Mouse (Mus musculus): ENCODE measurements around the gene Gm45062. TPM values are rescaled to one million over a fixed set of nuclear protein-coding genes. Genes with fewer than 3 reads are reported as not detected.

The Gm45062 gene
- polyA plus RNA-seq, 1 experiment from 2014 or later = 5.5 TPM

GRCm38 (mm10) chr6:8551155-8551554 lies 291.9 kb downstream of the Gm45062 start:
- no peak overlapping the region for H3K27ac ChIP-seq (ENCODE audit: low read depth, low read length)
- no peak overlapping the region for H3K4me2 ChIP-seq (replicated peaks; ENCODE audit: low read depth, low read length)
- no peak overlapping the region for H3K4me3 ChIP-seq (ENCODE audit: low read length)
- H3K36me3 ChIP-seq (ENCODE audit: control insufficient read depth, insufficient read depth, low read length) = no peaks in the 10 kb centered on the region
- WGBS = 93% methylated on average over 2 of the region's 2 CpGs
- H3K4me1 ChIP-seq (ENCODE audit: control insufficient read depth, insufficient read depth, low read length) = no peaks in the 10 kb centered on the region
- no peak for ATAC-seq (ENCODE audit: low FRiP score, low TSS enrichment)
- no peaks in the 10 kb centered on the region for H3K27me3 ChIP-seq (ENCODE audit: control insufficient read depth, insufficient read depth, low read length)
- H3K9ac ChIP-seq (ENCODE audit: low read depth, low read length) = no peak overlapping the region
- H3K9me3 ChIP-seq (ENCODE audit: control insufficient read depth, low read length) = no peaks in the 10 kb centered on the region

DNA sequence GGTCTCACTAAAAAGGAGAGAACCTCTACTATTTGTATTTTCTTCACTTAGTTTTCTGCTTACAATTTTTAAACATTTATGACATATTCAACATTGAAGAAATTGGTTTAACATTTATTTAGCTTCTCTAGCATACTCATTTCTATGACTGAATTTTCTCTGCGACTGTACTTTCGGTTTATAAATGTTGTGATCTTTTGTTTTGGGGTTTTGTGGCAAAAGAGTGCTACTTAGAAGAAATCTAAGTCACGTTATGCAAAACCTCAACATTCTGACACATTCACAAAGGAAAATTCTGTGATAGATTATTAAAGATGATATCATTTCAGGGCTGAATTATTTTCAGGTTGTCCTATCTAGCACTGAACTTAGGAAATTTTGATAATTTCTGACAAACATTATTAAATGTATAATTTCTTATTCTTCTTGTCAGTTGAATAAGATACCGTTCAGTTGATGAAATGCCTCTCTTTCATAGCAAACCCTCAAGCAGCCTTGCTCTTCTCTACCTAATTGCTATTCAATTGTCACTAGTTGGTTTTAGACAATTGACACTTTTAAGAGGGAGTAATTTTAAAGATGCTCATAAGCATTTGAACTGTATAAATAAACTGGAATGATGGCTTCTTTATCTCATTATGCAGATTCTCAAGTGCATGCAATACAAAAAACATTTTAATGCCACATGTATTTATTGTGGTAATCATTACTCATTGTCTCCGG lies 297.8 kb downstream of the Gm45062 start:
- Histone ChIP-seq H3K36me3 (ENCODE audit: control insufficient read depth, insufficient read depth, low read length) (peaks cover 8% of the 10 kb centered on the region; the same call in 1 of the 2 replicates), H3K4me1 (ENCODE audit: control insufficient read depth, insufficient read depth, low read length) (no peaks in the 10 kb centered on the region), H3K27me3 (ENCODE audit: control insufficient read depth, insufficient read depth, low read length) (no peaks in the 10 kb centered on the region), H3K4me3 (ENCODE audit: low read length) (no peak overlapping the region), H3K4me2 (replicated peaks; ENCODE audit: low read depth, low read length) (no peak overlapping the region), H3K27ac (ENCODE audit: low read depth, low read length) (no peak overlapping the region), H3K9me3 (ENCODE audit: control insufficient read depth, low read length) (no peaks in the 10 kb centered on the region), H3K9ac (ENCODE audit: low read depth, low read length) (no peak overlapping the region)
- ATAC-seq (ENCODE audit: low FRiP score, low TSS enrichment) = no peak
- 95% methylated on average over 5 of the region's 5 CpGs for WGBS

DNA sequence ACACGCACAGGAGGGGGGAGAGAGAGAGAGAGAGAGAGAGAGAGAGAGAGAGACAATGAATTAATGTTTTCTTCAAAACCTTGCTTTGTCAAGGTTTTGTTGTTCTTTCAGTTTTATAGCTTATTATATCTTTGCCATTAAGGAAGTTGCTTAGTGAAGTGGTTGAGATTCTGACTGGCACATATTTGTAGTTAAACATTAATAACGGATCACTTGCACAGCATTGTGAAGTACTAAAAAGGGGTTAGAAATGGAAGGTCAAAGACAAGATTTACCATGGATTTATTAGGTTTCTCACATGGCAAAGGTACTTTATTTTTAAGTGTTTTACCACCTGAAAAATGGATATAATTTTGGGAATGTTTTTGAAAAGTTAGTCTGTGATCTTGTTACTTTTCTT lies 301.4 kb downstream of the Gm45062 start:
- no peak for ATAC-seq (ENCODE audit: low FRiP score, low TSS enrichment)
- H3K4me1 ChIP-seq (ENCODE audit: control insufficient read depth, insufficient read depth, low read length) = no peaks in the 10 kb centered on the region
- H3K27me3 ChIP-seq (ENCODE audit: control insufficient read depth, insufficient read depth, low read length) = no peaks in the 10 kb centered on the region
- WGBS = 85% methylated on average over 2 of the region's 2 CpGs
- H3K36me3 ChIP-seq (ENCODE audit: control insufficient read depth, insufficient read depth, low read length) = peaks cover 8% of the 10 kb centered on the region; the same call in 1 of the 2 replicates
- H3K9ac ChIP-seq (ENCODE audit: low read depth, low read length) = no peak overlapping the region
- no peak overlapping the region for H3K4me3 ChIP-seq (ENCODE audit: low read length)
- no peak overlapping the region for H3K4me2 ChIP-seq (replicated peaks; ENCODE audit: low read depth, low read length)
- no peak overlapping the region for H3K27ac ChIP-seq (ENCODE audit: low read depth, low read length)
- H3K9me3 ChIP-seq (ENCODE audit: control insufficient read depth, low read length) = no peaks in the 10 kb centered on the region

- H3K9ac ChIP-seq (ENCODE audit: low read depth, low read length) = no peak overlapping the region
- no peak overlapping the region for H3K4me2 ChIP-seq (replicated peaks; ENCODE audit: low read depth, low read length)
- H3K27ac ChIP-seq (ENCODE audit: low read depth, low read length) = no peak overlapping the region
- no peak overlapping the region for H3K4me3 ChIP-seq (ENCODE audit: low read length)
- ATAC-seq (ENCODE audit: low FRiP score, low TSS enrichment) = no peak
- H3K9me3 ChIP-seq (ENCODE audit: control insufficient read depth, low read length) = no peaks in the 10 kb centered on the region
- no peaks in the 10 kb centered on the region for H3K36me3 ChIP-seq (ENCODE audit: control insufficient read depth, insufficient read depth, low read length)
- H3K4me1 ChIP-seq (ENCODE audit: control insufficient read depth, insufficient read depth, low read length) = no peaks in the 10 kb centered on the region
- WGBS = 90% methylated on average over 9 of the region's 9 CpGs
- no peaks in the 10 kb centered on the region for H3K27me3 ChIP-seq (ENCODE audit: control insufficient read depth, insufficient read depth, low read length)
These were observed 323.1 kb downstream of the Gm45062 start for GRCm38 (mm10) chr6:8582377-8582776.

DNA sequence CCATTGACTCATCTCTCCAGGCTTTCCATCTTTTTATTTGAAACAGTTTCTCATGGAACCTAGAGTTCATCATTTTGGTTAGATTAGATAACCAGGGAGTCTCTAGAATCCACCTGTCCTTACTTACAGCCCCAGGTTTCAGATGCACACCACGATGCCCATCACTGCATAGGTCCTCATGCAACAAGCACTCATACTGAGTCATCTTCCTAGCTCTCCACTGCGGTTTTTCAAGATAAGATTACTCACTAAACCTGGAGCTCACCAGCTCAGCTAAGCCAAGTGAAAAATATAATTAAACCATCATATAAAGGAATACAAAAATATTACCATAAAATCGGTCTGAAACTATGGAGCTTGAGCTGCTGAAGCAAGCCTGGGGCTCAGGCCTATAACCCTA lies 324.6 kb downstream of the Gm45062 start:
- H3K4me2 ChIP-seq (replicated peaks; ENCODE audit: low read depth, low read length) = no peak overlapping the region
- ATAC-seq (ENCODE audit: low FRiP score, low TSS enrichment) = no peak
- no peaks in the 10 kb centered on the region for H3K27me3 ChIP-seq (ENCODE audit: control insufficient read depth, insufficient read depth, low read length)
- H3K36me3 ChIP-seq (ENCODE audit: control insufficient read depth, insufficient read depth, low read length) = no peaks in the 10 kb centered on the region
- H3K9ac ChIP-seq (ENCODE audit: low read depth, low read length) = no peak overlapping the region
- no peaks in the 10 kb centered on the region for H3K9me3 ChIP-seq (ENCODE audit: control insufficient read depth, low read length)
- H3K27ac ChIP-seq (ENCODE audit: low read depth, low read length) = no peak overlapping the region
- no peak overlapping the region for H3K4me3 ChIP-seq (ENCODE audit: low read length)
- H3K4me1 ChIP-seq (ENCODE audit: control insufficient read depth, insufficient read depth, low read length) = no peaks in the 10 kb centered on the region
- WGBS = 89% methylated on average over 3 of the region's 3 CpGs

DNA sequence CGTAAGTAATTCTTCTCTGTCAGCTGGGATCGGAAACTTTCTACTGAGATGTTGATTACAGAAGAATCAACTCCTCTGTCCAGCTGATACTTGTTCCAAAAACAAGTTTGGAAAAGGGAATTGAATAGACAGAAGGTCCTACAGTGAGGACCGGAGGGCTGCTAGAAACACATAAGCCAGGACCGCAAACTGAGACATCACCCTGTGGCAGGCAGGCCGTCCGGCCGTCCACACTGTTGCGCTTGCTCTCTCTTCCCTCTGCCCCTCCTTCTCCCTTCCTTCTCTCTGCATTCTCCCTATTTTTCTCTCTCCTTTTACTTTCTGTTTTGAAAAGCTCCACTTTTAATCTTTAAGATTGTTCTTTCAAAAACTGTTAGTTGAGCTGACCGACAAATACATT lies 332.4 kb downstream of the Gm45062 start:
- no peaks in the 10 kb centered on the region for H3K27me3 ChIP-seq (ENCODE audit: control insufficient read depth, insufficient read depth, low read length)
- H3K36me3 ChIP-seq (ENCODE audit: control insufficient read depth, insufficient read depth, low read length) = no peaks in the 10 kb centered on the region; the same call in 1 of the 2 replicates
- no peak overlapping the region for H3K9ac ChIP-seq (ENCODE audit: low read depth, low read length)
- H3K9me3 ChIP-seq (ENCODE audit: control insufficient read depth, low read length) = no peaks in the 10 kb centered on the region
- 80% methylated on average over 9 of the region's 9 CpGs for WGBS
- no peaks in the 10 kb centered on the region for H3K4me1 ChIP-seq (ENCODE audit: control insufficient read depth, insufficient read depth, low read length)
- H3K27ac ChIP-seq (ENCODE audit: low read depth, low read length) = no peak overlapping the region
- H3K4me3 ChIP-seq (ENCODE audit: low read length) = no peak overlapping the region
- H3K4me2 ChIP-seq (replicated peaks; ENCODE audit: low read depth, low read length) = no peak overlapping the region
- ATAC-seq (ENCODE audit: low FRiP score, low TSS enrichment) = no peak

- H3K36me3 ChIP-seq (ENCODE audit: control insufficient read depth, insufficient read depth, low read length) = no peaks in the 10 kb centered on the region
- 76% methylated on average over 2 of the region's 2 CpGs for WGBS
- no peak overlapping the region for H3K4me2 ChIP-seq (replicated peaks; ENCODE audit: low read depth, low read length)
- no peak overlapping the region for H3K27ac ChIP-seq (ENCODE audit: low read depth, low read length)
- H3K4me3 ChIP-seq (ENCODE audit: low read length) = no peak overlapping the region
- no peaks in the 10 kb centered on the region for H3K4me1 ChIP-seq (ENCODE audit: control insufficient read depth, insufficient read depth, low read length)
- H3K9me3 ChIP-seq (ENCODE audit: control insufficient read depth, low read length) = 0 out of 2 replicates have a peak, but pooled peaks cover 3% of the 10 kb centered on the region
- no peak for ATAC-seq (ENCODE audit: low FRiP score, low TSS enrichment)
- H3K9ac ChIP-seq (ENCODE audit: low read depth, low read length) = no peak overlapping the region
- H3K27me3 ChIP-seq (ENCODE audit: control insufficient read depth, insufficient read depth, low read length) = no peaks in the 10 kb centered on the region
These were observed 358.1 kb downstream of the Gm45062 start for GRCm38 (mm10) chr6:8617369-8617768.

DNA sequence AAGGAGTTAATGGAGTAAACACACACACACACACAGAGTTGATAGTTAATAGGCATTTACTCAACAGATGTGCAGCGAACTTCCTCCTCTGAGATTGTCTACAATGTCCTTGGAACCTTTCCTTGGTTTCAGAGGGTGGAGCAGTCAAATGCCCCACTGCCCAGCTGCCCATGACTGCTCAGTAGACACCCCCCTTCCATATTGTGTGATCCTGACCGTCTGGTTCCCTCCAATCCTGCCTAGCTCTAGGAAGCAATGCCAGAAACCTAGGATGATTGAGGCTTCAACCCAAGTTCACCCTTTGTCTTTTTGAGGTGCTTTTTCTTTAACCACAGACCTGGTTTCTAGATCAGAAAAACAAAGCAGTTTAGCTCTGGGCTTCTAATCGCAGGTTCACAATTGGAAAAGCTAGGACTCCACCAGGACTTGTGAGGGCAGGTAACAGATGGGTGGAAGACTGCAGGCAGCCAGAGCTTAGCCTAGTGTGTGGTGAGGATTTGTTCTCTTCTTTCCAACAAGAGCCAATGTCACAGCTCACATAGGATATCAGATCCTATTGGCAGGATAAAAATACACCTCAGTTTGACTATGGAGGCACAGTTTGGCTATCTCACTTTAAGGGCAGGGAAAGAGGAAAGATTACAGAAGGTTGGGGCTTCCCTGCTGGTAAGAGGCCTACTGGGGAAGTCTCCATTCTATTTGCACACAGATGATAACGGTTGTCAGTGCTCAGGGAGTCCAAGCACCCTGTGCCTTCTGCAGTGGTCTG lies 360.5 kb downstream of the Gm45062 start:
- WGBS = 78% methylated on average over 4 of the region's 4 CpGs
- H3K36me3 ChIP-seq (ENCODE audit: control insufficient read depth, insufficient read depth, low read length) = no peaks in the 10 kb centered on the region
- H3K4me3 ChIP-seq (ENCODE audit: low read length) = no peak overlapping the region
- H3K27ac ChIP-seq (ENCODE audit: low read depth, low read length) = no peak overlapping the region
- ATAC-seq (ENCODE audit: low FRiP score, low TSS enrichment) = no peak
- H3K4me2 ChIP-seq (replicated peaks; ENCODE audit: low read depth, low read length) = no peak overlapping the region
- H3K9ac ChIP-seq (ENCODE audit: low read depth, low read length) = no peak overlapping the region
- 0 out of 2 replicates have a peak, but pooled peaks cover 3% of the 10 kb centered on the region for H3K9me3 ChIP-seq (ENCODE audit: control insufficient read depth, low read length)
- no peaks in the 10 kb centered on the region for H3K27me3 ChIP-seq (ENCODE audit: control insufficient read depth, insufficient read depth, low read length)
- H3K4me1 ChIP-seq (ENCODE audit: control insufficient read depth, insufficient read depth, low read length) = no peaks in the 10 kb centered on the region

- H3K27me3 ChIP-seq (ENCODE audit: control insufficient read depth, insufficient read depth, low read length) = no peaks in the 10 kb centered on the region
- no peaks in the 10 kb centered on the region for H3K36me3 ChIP-seq (ENCODE audit: control insufficient read depth, insufficient read depth, low read length)
- no peak overlapping the region for H3K9ac ChIP-seq (ENCODE audit: low read depth, low read length)
- H3K4me2 ChIP-seq (replicated peaks; ENCODE audit: low read depth, low read length) = no peak overlapping the region
- ATAC-seq (ENCODE audit: low FRiP score, low TSS enrichment) = no peak
- H3K4me3 ChIP-seq (ENCODE audit: low read length) = no peak overlapping the region
- no peak overlapping the region for H3K27ac ChIP-seq (ENCODE audit: low read depth, low read length)
- 64% methylated on average over 3 of the region's 3 CpGs for WGBS
- no peaks in the 10 kb centered on the region for H3K4me1 ChIP-seq (ENCODE audit: control insufficient read depth, insufficient read depth, low read length)
- H3K9me3 ChIP-seq (ENCODE audit: control insufficient read depth, low read length) = 0 out of 2 replicates have a peak, but pooled peaks cover 3% of the 10 kb centered on the region
These were observed 363.8 kb downstream of the Gm45062 start for GRCm38 (mm10) chr6:8623045-8623444.
